Mouse (Mus musculus) forebrain, embryonic 16.5 days (tissue): Measurements from ENCODE around the gene Rspo1. TPM values are rescaled to one million over a fixed set of nuclear protein-coding genes. Genes with fewer than 3 reads are reported as not detected.

ENCODE experiments used
- ATAC-seq: fragments of 200-750 bp; cut with Nextera tagmentation; 2 replicates; pipeline ENCODE4 v1.8.0; 2017; ENCODE audit warnings: mild to moderate bottlenecking, moderate library complexity
- H3K27ac ChIP-seq: fragments of 300-500 bp; sonication (generic); 2 replicates; pipeline ENCODE4 v1.5.1; 2014; ENCODE audit warnings: low read length, control low read depth
- H3K27me3 ChIP-seq: fragments of 300-500 bp; sonication (generic); replicated peaks from 2 replicates; pipeline ENCODE4 v1.6.1; 2014; ENCODE audit warnings: low read length; ENCODE audit not compliant: control insufficient read depth, insufficient read depth
- H3K36me3 ChIP-seq: fragments of 300-500 bp; sonication (generic); 2 replicates; pipeline ENCODE4 v1.6.1; 2014; ENCODE audit not compliant: control insufficient read depth, insufficient read depth
- H3K4me1 ChIP-seq: fragments of 300-500 bp; sonication (generic); replicated peaks from 2 replicates; pipeline ENCODE4 v1.6.1; 2014; ENCODE audit warnings: low read length; ENCODE audit not compliant: control insufficient read depth, insufficient read depth
- H3K4me2 ChIP-seq: fragments of 300-500 bp; sonication (generic); 2 replicates; pipeline ENCODE4 v1.6.1; 2014; ENCODE audit warnings: mild to moderate bottlenecking, low read length, control low read depth
- H3K4me3 ChIP-seq: fragments of 300-500 bp; sonication (generic); replicated peaks from 2 replicates; pipeline ENCODE4 v1.5.1; 2014; ENCODE audit warnings: mild to moderate bottlenecking, low read length, control low read depth
- H3K9ac ChIP-seq: fragments of 300-500 bp; sonication (generic); replicated peaks from 2 replicates; pipeline ENCODE4 v1.6.1; 2014; ENCODE audit warnings: low read depth, low read length, control low read depth
- H3K9me3 ChIP-seq: fragments of 300-500 bp; sonication (generic); 2 replicates; pipeline ENCODE4 v1.6.1; 2016; ENCODE audit warnings: low read length; ENCODE audit not compliant: control insufficient read depth
- WGBS: fragments of 180-500 bp; shearing (Covaris S2); extraction: QIAGEN DNeasy Blood & Tissue Kit; methylation state at CpG from one replicate; pipeline ENCODE4 v1.1.7; 2014; 5-methylcytosine and 5-hydroxymethylcytosine counted together
- polyA plus RNA-seq: library from polyadenylated mRNA; unstranded; fragments of >200 nt; fragmentation: Nextera tagmentation; extraction: Ambion mirVana; gene quantifications from 2 replicates; pipeline ENCODE4 v1.2.1, GENCODE M21; 2015

Rspo1 gene
- polyA plus RNA-seq, 1 experiment from 2014 or later = 1.1 TPM

GRCm38 (mm10) chr4:124970677-124971076, 15.6 kb upstream of the Rspo1 start:
- H3K9ac ChIP-seq = no peak overlapping the region
- ATAC-seq = no peak
- H3K36me3 ChIP-seq = no peaks in the 10 kb centered on the region
- no peaks in the 10 kb centered on the region for H3K27me3 ChIP-seq
- no peak overlapping the region for H3K27ac ChIP-seq
- no peaks in the 10 kb centered on the region for H3K4me1 ChIP-seq
- H3K4me3 ChIP-seq = no peak overlapping the region
- H3K4me2 ChIP-seq = no peak overlapping the region
- 26% methylated on average over 5 of the region's 5 CpGs for WGBS
- no peaks in the 10 kb centered on the region for H3K9me3 ChIP-seq

GRCm38 (mm10) chr4:124971094-124971493, 15.1 kb upstream of the Rspo1 start:
- Histone ChIP-seq H3K4me2 (no peak overlapping the region), H3K4me3 (no peak overlapping the region), H3K4me1 (no peaks in the 10 kb centered on the region), H3K9ac (no peak overlapping the region), H3K9me3 (no peaks in the 10 kb centered on the region), H3K27ac (no peak overlapping the region), H3K36me3 (no peaks in the 10 kb centered on the region), H3K27me3 (no peaks in the 10 kb centered on the region)
- ATAC-seq = no peak
- WGBS = 91% methylated on average over 8 of the region's 8 CpGs

GRCm38 (mm10) chr4:124972316-124972715, 13.9 kb upstream of the Rspo1 start:
- Histone ChIP-seq H3K4me3 (no peak overlapping the region), H3K27me3 (no peaks in the 10 kb centered on the region), H3K9me3 (no peaks in the 10 kb centered on the region), H3K4me2 (no peak overlapping the region), H3K27ac (no peak overlapping the region), H3K9ac (no peak overlapping the region), H3K36me3 (no peaks in the 10 kb centered on the region), H3K4me1 (no peaks in the 10 kb centered on the region)
- WGBS = 72% methylated on average over 9 of the region's 9 CpGs
- ATAC-seq = no peak

- no peak overlapping the region for H3K27ac ChIP-seq
- no peaks in the 10 kb centered on the region for H3K27me3 ChIP-seq
- H3K9ac ChIP-seq = no peak overlapping the region
- no peak overlapping the region for H3K4me3 ChIP-seq
- no peaks in the 10 kb centered on the region for H3K9me3 ChIP-seq
- WGBS = 87% methylated on average over 2 of the region's 2 CpGs
- H3K4me2 ChIP-seq = no peak overlapping the region
- no peaks in the 10 kb centered on the region for H3K36me3 ChIP-seq
- no peak for ATAC-seq
- no peaks in the 10 kb centered on the region for H3K4me1 ChIP-seq
Observed at GRCm38 (mm10) chr4:124973296-124973695, 12.9 kb upstream of the Rspo1 start.

- no peaks in the 10 kb centered on the region for H3K9me3 ChIP-seq
- H3K4me2 ChIP-seq = no peak overlapping the region
- no peak overlapping the region for H3K27ac ChIP-seq
- no peak overlapping the region for H3K9ac ChIP-seq
- peaks cover 4% of the 10 kb centered on the region for H3K27me3 ChIP-seq
- no peaks in the 10 kb centered on the region for H3K4me1 ChIP-seq
- 43% methylated on average over 5 of the region's 5 CpGs for WGBS
- no peak for ATAC-seq
- no peaks in the 10 kb centered on the region for H3K36me3 ChIP-seq
- H3K4me3 ChIP-seq = no peak overlapping the region
Observed at GRCm38 (mm10) chr4:124978201-124978600, 8.0 kb upstream of the Rspo1 start.

GRCm38 (mm10) chr4:124983893-124984526, 2.2 kb upstream of the Rspo1 start:
- Histone ChIP-seq H3K4me1 (peaks cover 15% of the 10 kb centered on the region), H3K4me2 (no peak overlapping the region), H3K9ac (no peak overlapping the region), H3K4me3 (no peak overlapping the region), H3K36me3 (no peaks in the 10 kb centered on the region), H3K27me3 (peaks cover 57% of the 10 kb centered on the region), H3K9me3 (no peaks in the 10 kb centered on the region), H3K27ac (no peak overlapping the region)
- 12% methylated on average over 9 of the region's 9 CpGs for WGBS
- ATAC-seq = no peak

GRCm38 (mm10) chr4:124984871-124985670, 1.2 kb upstream of the Rspo1 start:
- H3K9me3 ChIP-seq = no peaks in the 10 kb centered on the region
- H3K9ac ChIP-seq = no peak overlapping the region
- no peaks in the 10 kb centered on the region for H3K36me3 ChIP-seq
- no peak overlapping the region for H3K4me2 ChIP-seq
- ATAC-seq = no peak
- no peak overlapping the region for H3K27ac ChIP-seq
- peaks cover 18% of the 10 kb centered on the region for H3K4me1 ChIP-seq
- no peak overlapping the region for H3K4me3 ChIP-seq
- peaks cover 65% of the 10 kb centered on the region for H3K27me3 ChIP-seq
- WGBS = 11% methylated on average over 18 of the region's 18 CpGs

- no peak overlapping the region for H3K9ac ChIP-seq
- peak overlapping the region; percentile 38 for H3K4me3 ChIP-seq
- 1% methylated on average over 51 of the region's 51 CpGs for WGBS
- ATAC-seq = no peak
- no peaks in the 10 kb centered on the region for H3K36me3 ChIP-seq
- H3K4me2 ChIP-seq = peak overlapping the region; percentile 48
- H3K4me1 ChIP-seq = peaks cover 19% of the 10 kb centered on the region
- H3K9me3 ChIP-seq = no peaks in the 10 kb centered on the region
- peaks cover 77% of the 10 kb centered on the region for H3K27me3 ChIP-seq
- H3K27ac ChIP-seq = no peak overlapping the region
Observed at GRCm38 (mm10) chr4:124986739-124987710, 795 bp downstream of the Rspo1 start.

GRCm38 (mm10) chr4:124987711-124988097, 1.5 kb downstream of the Rspo1 start:
- no peak overlapping the region for H3K4me3 ChIP-seq
- H3K27ac ChIP-seq = no peak overlapping the region
- no peaks in the 10 kb centered on the region for H3K9me3 ChIP-seq
- peaks cover 77% of the 10 kb centered on the region for H3K27me3 ChIP-seq
- ATAC-seq = no peak
- WGBS = 7% methylated on average over 10 of the region's 10 CpGs
- no peak overlapping the region for H3K4me2 ChIP-seq
- no peaks in the 10 kb centered on the region for H3K36me3 ChIP-seq
- no peak overlapping the region for H3K9ac ChIP-seq
- peaks cover 19% of the 10 kb centered on the region for H3K4me1 ChIP-seq
